Mouse (Mus musculus): ENCODE measurements around the gene Phlda1.

The Phlda1 gene

GRCm38 (mm10) chr10:111506101-111506925, at the start of gene Phlda1:
Phlda1 (plus strand) TSS chr10:111506286.
- peak; percentile 92 to 93 for DNase-seq

- DNase-seq: no peak
Measured at GRCm38 (mm10) chr10:111458088-111458487, 48.0 kb upstream of the Phlda1 start.

GRCm38 (mm10) chr10:111459040-111459439, 47.0 kb upstream of the Phlda1 start:
- DNase-seq: no peak

GRCm38 (mm10) chr10:111459874-111460273, 46.2 kb upstream of the Phlda1 start:
- DNase-seq: no peak

GRCm38 (mm10) chr10:111460381-111460780, 45.7 kb upstream of the Phlda1 start:
- no peak for DNase-seq

GRCm38 (mm10) chr10:111464833-111465232, 41.3 kb upstream of the Phlda1 start:
- DNase-seq: no peak

GRCm38 (mm10) chr10:111465409-111465808, 40.7 kb upstream of the Phlda1 start:
- DNase-seq: no peak

- no peak for DNase-seq
Measured at GRCm38 (mm10) chr10:111471166-111471565, 34.9 kb upstream of the Phlda1 start.

- peak; percentile 96 to 97 for DNase-seq
Measured at GRCm38 (mm10) chr10:111472686-111473510, 33.2 kb upstream of the Phlda1 start, which contains the start of gene Nap1l1. Nap1l1 (plus strand) TSS chr10:111473223.

GRCm38 (mm10) chr10:111473511-111474371, 32.3 kb upstream of the Phlda1 start:
- DNase-seq: peak; percentile 15 to 18

- DNase-seq: no peak
Measured at GRCm38 (mm10) chr10:111476301-111476700, 29.8 kb upstream of the Phlda1 start.

- DNase-seq: peak in 1 of 2 experiments; percentile 34
Measured at GRCm38 (mm10) chr10:111476989-111477510, 29.0 kb upstream of the Phlda1 start.

GRCm38 (mm10) chr10:111479599-111479998, 26.5 kb upstream of the Phlda1 start:
- DNase-seq: no peak

- DNase-seq: no peak
Measured at GRCm38 (mm10) chr10:111482654-111483053, 23.4 kb upstream of the Phlda1 start.

- DNase-seq: peak; percentile 41 to 49
Measured at GRCm38 (mm10) chr10:111484079-111484478, 22.0 kb upstream of the Phlda1 start.

GRCm38 (mm10) chr10:111488793-111489192, 17.3 kb upstream of the Phlda1 start:
- DNase-seq: no peak

GRCm38 (mm10) chr10:111490079-111490478, 16.0 kb upstream of the Phlda1 start:
- peak; percentile 52 to 84 for DNase-seq

GRCm38 (mm10) chr10:111495888-111496287, 10.2 kb upstream of the Phlda1 start:
- DNase-seq: no peak

GRCm38 (mm10) chr10:111499892-111500291, 6.2 kb upstream of the Phlda1 start:
- DNase-seq: no peak

- DNase-seq: peak; percentile 67 to 88
Measured at GRCm38 (mm10) chr10:111503071-111503470, 3.0 kb upstream of the Phlda1 start.

GRCm38 (mm10) chr10:111503716-111504115, 2.4 kb upstream of the Phlda1 start:
- no peak for DNase-seq

GRCm38 (mm10) chr10:111504606-111505005, 1.5 kb upstream of the Phlda1 start:
- DNase-seq: no peak

All from kidney, adult 8-10 months (tissue).